Mouse (Mus musculus) brain, embryonic 14.5 days (tissue): ENCODE measurements around the gene Mpp5.

Experiments
- CTCF ChIP-seq: fragments of 200-500 bp; IDR thresholded peaks from 2 replicates; pipeline ENCODE4 v1.5.1; 2012; ENCODE audit warnings: inconsistent platforms, mild to moderate bottlenecking, moderate library complexity, borderline replicate concordance; ENCODE audit not compliant: insufficient read depth, insufficient read length; ENCODE audit errors: extremely low read depth
- POLR2A ChIP-seq: fragments of 200-500 bp; IDR thresholded peaks from 2 replicates; pipeline ENCODE4 v1.6.1; 2012; ENCODE audit warnings: mild to moderate bottlenecking, inconsistent platforms, borderline replicate concordance; ENCODE audit not compliant: poor library complexity, insufficient read depth, insufficient read length, severe bottlenecking; ENCODE audit errors: extremely low read depth

GRCm38 (mm10) chr12:78794236-78794635 lies 45.5 kb downstream of the Mpp5 start:
- no peak for TF ChIP-seq CTCF
- TF ChIP-seq POLR2A = no peak
